Mouse (Mus musculus) c-Kit-negative CD71-positive TER-119-positive erythroid progenitor cells, embryonic 14.5 days (primary cell): ENCODE data around the gene Tecrl.

Experiments
- DNase-seq: peaks from one replicate; pipeline ENCODE4 v3.0.0-alpha.2; 2013; ENCODE audit warnings: low read depth, low spot score

The Tecrl gene

DNA sequence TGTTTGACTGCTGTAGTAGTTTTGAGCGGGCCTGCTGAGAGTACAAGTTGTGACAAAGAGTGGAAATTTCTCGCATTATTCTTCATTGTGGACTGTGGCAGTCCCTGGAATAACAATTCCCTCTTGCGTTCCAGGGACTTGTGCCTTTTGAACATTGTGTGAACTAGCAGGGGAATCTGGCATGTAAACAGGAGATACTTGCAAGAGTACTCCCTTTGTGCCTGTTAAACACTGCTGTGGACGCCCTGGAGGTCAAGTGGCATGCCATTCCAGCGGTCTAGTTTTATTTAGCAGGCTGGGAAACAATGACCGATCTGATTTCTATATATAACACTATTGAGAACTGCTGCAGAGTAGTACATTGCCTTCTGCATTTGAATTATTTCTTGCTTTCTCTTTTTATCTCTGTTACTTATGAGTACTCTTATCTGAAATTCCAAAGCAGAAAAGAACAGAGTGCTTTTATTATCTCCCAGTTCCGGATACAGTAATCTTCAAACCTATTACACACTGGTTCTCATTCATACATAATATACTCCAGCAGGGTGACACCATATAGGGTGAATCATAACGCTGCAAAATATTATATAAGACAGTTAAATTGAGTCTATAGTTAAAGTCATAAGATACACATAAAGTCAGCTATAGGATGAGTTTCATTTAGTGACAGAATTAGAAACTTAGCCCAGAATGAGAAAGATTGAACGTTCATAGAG, at the start of gene Tecrl:
TSS of gene Tecrl (minus strand) at position 350 of the 716 bp plus-strand sequence.
- no peak for DNase-seq

- no peak for DNase-seq
Observed at GRCm38 (mm10) chr5:83385021-83385420, 30.0 kb upstream of the Tecrl start.

DNA sequence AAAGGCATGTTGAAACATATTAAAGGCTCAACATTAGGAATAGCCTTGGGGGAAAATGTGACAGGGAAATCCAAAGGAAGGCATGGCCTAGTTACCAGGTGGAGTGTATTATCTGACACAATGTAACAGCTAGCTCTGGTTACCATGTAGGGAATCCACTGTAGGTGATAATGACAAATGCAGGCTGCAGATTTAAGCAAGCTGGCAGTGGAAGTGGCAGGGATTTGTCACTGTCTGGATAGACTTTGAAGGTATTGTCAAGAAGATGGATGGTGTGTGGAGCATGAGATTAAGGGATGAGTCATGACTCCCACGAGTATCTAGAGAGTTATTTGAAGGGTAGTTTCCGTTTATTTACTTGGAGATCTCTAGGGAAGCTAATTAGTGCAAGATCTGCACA, 3.4 kb downstream of the Tecrl start:
- DNase-seq: no peak

- DNase-seq: no peak
Observed at GRCm38 (mm10) chr5:83339144-83339543, 15.9 kb downstream of the Tecrl start.

DNA sequence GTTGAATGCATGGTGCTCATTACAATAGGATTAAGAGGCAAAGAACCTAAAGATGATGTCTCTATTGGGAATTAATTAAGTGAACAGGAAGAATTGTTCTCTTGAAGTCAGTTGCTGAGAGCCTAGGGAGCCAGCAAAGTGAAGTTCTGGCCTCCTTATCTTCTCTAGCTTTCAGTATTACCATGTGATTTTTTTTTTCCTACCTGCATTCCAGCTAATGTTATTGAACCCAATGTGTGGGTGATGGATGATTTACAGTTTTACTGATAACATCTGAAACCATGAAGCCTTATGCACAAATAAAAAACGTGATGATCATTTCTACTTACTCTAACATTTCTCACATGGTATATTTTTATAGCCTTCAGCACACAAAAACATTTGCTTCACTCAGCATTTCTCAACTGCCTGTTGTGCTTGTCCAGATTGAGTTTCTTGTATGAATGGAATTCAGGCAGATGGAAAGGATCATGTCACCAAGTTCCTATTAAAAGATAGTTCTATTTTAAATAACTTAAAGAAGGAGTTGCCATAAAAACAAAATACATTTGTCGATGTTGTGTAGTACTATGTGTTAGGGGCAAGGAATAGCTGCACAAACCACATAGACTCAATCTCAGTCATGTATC, 87.7 kb downstream of the Tecrl start:
- DNase-seq: no peak

GRCm38 (mm10) chr5:83260059-83260458, 94.9 kb downstream of the Tecrl start:
- no peak for DNase-seq

DNA sequence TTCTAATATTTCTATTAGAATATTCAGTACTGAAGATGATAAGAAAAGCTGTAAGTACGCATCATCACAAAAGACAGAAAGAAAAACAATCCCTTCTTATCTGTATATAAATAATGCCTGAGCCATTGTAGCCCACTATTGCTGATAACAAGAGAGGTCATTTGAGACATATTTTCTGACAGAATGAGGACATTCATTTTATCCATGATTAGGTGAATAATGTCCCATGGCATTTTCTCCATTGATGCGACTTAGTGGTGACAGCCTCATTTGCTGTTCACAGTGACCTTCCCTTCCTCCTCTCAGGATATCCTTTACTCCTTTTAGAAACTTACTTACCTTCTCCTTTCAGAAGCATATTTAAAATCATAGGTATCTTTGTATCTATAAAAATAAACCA, 100.9 kb downstream of the Tecrl start:
- no peak for DNase-seq

DNA sequence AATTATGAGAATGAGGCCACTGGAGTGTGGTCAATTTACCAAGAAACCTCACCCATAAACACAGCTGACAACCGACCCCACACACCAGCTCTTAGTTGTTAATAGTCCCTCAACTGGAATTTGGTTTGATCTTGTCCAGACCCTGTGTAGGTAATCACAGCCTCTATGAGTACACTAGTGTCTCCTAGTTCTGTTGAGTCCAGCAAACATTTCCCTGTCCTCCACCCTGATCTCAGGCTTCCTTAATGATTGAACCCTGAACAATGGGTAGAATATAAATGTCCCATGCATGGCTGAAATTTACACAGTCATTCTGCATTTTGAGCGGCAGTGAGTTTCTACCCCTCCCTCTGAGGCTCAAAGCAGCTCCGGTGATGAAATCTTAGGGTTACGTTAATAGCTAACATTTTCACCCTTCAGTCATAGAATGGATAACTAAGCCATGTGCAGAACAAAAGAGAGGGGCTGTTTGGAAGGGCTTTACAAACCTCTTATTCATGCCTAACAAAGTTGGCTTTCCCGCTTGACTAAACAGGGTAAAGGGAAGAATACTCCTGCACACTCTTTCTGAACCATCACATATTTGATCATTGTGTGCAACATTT, 116.0 kb downstream of the Tecrl start:
- DNase-seq: no peak
